Mouse (Mus musculus) heart, adult 2 months (tissue): Measurements from ENCODE around the gene Msl2.

Experiments
- CTCF ChIP-seq: fragments of 200-600 bp; IDR thresholded peaks from 2 replicates; pipeline ENCODE4 v1.8.1; 2022; ENCODE audit warnings: antibody characterized with exemption, mild to moderate bottlenecking, moderate library complexity
- EP300 ChIP-seq: fragments of 200-500 bp; IDR thresholded peaks from 2 replicates; pipeline ENCODE4 v1.6.1; 2011; ENCODE audit warnings: low read depth, low read length, control low read depth; ENCODE audit not compliant: insufficient read depth
- POLR2A ChIP-seq: fragments of 200-500 bp; IDR thresholded peaks from 2 replicates; pipeline ENCODE4 v1.6.1; 2011; ENCODE audit warnings: mild to moderate bottlenecking, low read depth, low read length, control low read depth; ENCODE audit not compliant: insufficient read depth

DNA sequence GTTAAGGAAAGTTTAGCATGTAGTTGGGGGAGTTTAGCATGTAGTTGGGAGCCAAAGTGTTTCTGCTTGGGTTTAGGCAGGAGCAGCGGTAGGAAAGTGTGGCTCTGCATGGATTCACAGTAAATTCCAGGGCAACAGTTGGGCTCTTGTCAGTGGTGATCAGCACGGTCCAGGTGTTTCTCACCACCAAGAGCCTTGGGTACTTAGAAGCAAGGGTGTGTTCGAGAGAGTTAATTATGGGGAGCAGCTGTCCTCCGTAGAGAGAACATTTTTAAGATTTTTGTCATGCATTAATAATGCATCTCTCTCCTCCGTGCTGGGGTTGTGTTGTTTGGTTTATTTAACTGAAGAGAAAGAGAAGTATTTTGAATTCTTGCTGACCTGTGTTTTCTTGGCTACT lies 35.3 kb upstream of the Msl2 start:
- no peak for TF ChIP-seq CTCF
- TF ChIP-seq POLR2A, result no peak
- no peak for TF ChIP-seq EP300
